Mouse (Mus musculus) embryonic facial prominence, embryonic 12.5 days (tissue): ENCODE results near the gene Mrgpra2b. TPM values are rescaled to one million over a fixed set of nuclear protein-coding genes. Genes with fewer than 3 reads are reported as not detected.
"Not testable (repeated sequence)": the region's sequence is repeated elsewhere in the genome, so short reads cannot be mapped to it uniquely, and the experiment has no call there.

Experiments used
- ATAC-seq: fragments of 200-750 bp; cut with Nextera tagmentation; 2 replicates; pipeline ENCODE4 v1.8.0; 2017; ENCODE audit not compliant: insufficient number of reproducible peaks, insufficient read depth, low FRiP score, low TSS enrichment
- H3K27ac ChIP-seq: fragments of 300-500 bp; sonication (generic); 2 replicates; pipeline ENCODE4 v1.5.1; 2016; ENCODE audit warnings: mild to moderate bottlenecking
- H3K27me3 ChIP-seq: fragments of 300-500 bp; sonication (generic); 2 replicates; pipeline ENCODE4 v1.6.1; 2016; ENCODE audit warnings: mild to moderate bottlenecking, moderate library complexity
- H3K36me3 ChIP-seq: fragments of 300-500 bp; sonication (generic); 2 replicates; pipeline ENCODE4 v1.6.1; 2016; ENCODE audit warnings: mild to moderate bottlenecking
- H3K4me1 ChIP-seq: fragments of 300-500 bp; sonication (generic); 2 replicates; pipeline ENCODE4 v1.6.1; 2016
- H3K4me2 ChIP-seq: fragments of 300-500 bp; sonication (generic); replicated peaks from 2 replicates; pipeline ENCODE4 v1.6.1; 2016; ENCODE audit warnings: mild to moderate bottlenecking, moderate library complexity
- H3K4me3 ChIP-seq: fragments of 300-500 bp; sonication (generic); 2 replicates; pipeline ENCODE4 v1.5.1; 2016; ENCODE audit warnings: mild to moderate bottlenecking
- H3K9ac ChIP-seq: fragments of 300-500 bp; sonication (generic); 2 replicates; pipeline ENCODE4 v1.6.1; 2016; ENCODE audit warnings: mild to moderate bottlenecking, moderate library complexity
- H3K9me3 ChIP-seq: fragments of 300-500 bp; sonication (generic); 2 replicates; pipeline ENCODE4 v1.6.1; 2016; ENCODE audit warnings: mild to moderate bottlenecking, moderate library complexity
- polyA plus RNA-seq: library from polyadenylated mRNA; unstranded; fragments of >200 nt; fragmentation: Nextera tagmentation; extraction: Ambion mirVana; gene quantifications from 2 replicates; pipeline ENCODE4 v1.2.1, GENCODE M21; 2016

Mrgpra2b gene
- polyA plus RNA-seq, 1 experiment from 2014 or later: not detected

- ATAC-seq: not testable (repeated sequence)
Measured at GRCm38 (mm10) chr7:47427815-47428508, 100.7 kb downstream of the Mrgpra2b start.

More at GRCm38 (mm10) chr7:47427815-47428508, 100.7 kb downstream of the Mrgpra2b start:
- not testable (repeated sequence) for H3K27ac ChIP-seq, H3K4me3 ChIP-seq, H3K36me3 ChIP-seq, H3K9me3 ChIP-seq, H3K9ac ChIP-seq, H3K4me1 ChIP-seq, H3K4me2 ChIP-seq, H3K27me3 ChIP-seq

Other genes with a start within 250 kb of the Mrgpra2b start
- not detected in 2 replicates for gene Mrgpra1, start 174.6 kb downstream of the Mrgpra2b start, polyA plus RNA-seq
- not detected in 2 replicates for gene Mrgpra2a, start 76.7 kb downstream of the Mrgpra2b start, polyA plus RNA-seq
- gene Mrgpra3, start 72.5 kb upstream of the Mrgpra2b start, polyA plus RNA-seq: not detected in 2 replicates